Mouse (Mus musculus) mouse trophoblast stem cell (cell line): ENCODE data around the gene Prkaca.
"Not testable (repeated sequence)": the region's sequence is repeated elsewhere in the genome, so short reads cannot be mapped to it uniquely, and the experiment has no call there.

Experiments
- in situ Hi-C, 2 experiments: fragments of 300-500 bp; cut with MseI, MboI; formaldehyde crosslinking; loops; 2 replicates in 1 of 2; 3 replicates in 1 of 2; pipeline ENCODE4 v1.15.1; 2025

Gene Prkaca

DNA sequence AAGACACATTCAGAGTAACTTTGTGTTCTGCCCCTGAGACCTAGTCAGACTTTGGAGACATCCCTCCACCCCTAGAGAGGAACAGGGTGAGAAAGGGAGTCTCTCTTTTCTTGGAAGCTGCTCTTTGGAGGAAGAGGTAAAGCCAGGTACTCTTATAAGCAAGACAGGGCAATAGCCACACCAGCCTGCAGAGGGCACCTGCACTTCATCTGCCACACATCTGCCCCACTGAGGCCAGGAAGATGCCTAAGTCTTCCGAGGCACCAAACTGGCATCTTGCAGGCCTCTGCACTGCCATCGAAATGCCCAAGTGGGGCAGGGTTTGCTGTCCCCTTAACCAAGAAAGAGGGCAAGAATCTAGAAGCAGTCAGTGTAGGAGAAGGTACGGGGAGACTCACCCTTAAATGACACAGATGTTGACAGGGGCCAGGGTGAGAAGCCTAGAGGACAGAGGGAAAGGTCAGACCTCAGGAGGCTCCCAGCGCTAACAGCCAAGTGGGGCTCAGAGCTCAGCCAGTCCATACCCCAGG is 3.4 kb downstream of the Prkaca start:
- in situ Hi-C loops: no loop called here

DNA sequence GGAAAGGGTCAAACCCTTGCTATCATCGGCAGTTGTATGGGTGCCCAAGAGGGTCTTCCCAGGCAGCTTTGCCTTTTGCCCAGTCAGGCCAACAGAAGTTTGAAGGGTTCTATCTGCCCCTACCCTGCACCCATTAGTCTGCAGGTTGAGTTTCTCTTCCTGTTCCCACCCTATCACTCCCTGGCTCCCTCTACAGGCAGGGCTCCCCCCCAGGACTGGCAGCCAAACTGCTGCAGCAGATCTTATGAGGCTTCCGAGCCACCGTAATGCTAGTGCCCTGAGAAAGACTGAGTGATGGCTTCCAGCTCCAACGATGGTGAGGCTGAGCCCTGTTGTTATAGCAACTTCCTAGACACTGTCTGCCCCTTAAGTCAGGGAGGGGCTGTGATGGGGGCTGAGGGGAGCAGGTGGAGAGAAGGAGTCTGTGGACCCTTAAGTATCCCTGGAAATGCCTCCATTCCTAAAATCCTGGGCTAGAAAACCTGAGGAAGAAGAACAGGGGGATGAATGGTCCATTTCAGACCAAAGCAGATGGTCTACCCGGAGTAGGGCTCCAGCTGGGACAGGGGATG is 4.1 kb downstream of the Prkaca start:
- in situ Hi-C loops: no loop called here

DNA sequence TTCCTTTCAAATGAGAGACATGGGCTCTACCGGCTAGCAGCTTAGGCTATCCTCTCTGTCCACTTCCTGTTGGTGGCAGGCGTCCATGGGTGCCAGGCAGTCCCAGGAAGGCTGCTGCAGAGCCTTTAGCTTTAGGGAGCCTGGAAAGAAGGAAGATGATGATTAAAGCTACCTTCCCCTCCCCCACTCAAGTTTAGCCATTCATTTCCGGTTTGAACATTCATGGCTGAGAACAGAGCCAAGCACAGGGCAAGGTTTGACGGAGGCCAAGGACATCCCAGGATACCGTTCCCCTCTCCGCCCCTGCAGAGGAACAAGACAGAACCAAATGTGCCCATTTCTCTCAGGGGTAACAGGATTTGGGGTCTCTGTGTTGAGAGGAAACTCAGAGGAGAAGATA is 4.9 kb downstream of the Prkaca start:
- in situ Hi-C loops: no loop called here

DNA sequence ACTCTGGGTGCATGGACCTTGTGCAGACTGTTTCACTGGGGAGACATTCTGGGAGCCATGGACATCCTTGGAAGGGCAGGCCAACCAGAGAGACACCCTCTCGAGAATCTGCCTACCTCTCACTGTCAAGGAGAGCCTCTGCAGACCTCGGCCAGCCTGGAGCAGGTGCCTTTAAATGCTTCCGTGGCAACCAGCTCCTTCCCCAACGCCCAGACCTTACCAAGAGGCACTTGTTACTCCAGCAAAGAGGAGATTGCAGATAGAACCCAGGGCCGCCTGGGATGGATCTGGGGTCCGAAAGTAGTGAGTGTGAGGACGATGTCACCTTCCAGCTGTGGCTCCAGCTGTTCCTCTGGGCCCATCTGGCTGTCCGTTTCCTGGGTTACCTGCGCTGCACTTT is 5.4 kb downstream of the Prkaca start:
- in situ Hi-C loops: no loop called here

DNA sequence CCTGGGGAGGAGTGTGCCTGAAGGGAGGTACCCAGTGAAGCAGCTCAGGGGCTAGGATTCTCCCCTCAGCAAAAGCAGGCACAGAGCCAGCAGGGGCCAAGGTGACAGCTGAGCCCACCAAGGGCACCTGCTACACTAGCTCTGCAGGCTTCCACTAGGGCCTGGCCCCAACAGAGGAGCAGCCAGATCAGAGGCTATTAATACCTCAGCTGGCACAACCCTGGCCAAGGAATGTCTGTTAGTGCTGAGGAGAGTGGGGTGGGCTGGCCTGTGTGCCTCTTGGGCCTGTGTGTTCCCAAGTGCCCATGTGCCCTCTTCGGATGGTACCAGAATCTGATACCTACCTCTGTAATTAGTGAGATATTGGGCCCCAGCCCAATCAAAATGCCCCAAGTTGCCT is 7.5 kb downstream of the Prkaca start:
- in situ Hi-C loops: no loop called here

DNA sequence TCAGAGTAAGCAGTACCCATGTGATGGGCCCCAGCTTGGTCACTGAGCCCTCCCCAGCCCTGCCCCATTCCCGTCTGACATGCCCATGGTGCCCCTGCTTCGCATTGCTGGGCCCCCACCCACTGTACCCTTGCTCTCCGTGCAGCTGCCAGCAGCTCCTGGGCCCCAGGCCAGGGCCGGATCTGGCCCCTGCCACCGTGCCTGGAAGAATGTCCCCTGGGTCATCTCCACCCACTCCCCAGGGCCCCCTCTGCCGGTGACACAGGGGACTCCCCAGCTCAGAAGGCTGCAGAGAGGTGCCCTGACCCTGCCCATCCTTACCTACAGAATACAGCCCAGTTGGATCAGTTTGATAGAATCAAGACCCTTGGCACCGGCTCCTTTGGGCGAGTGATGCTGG is 8.1 kb downstream of the Prkaca start:
- in situ Hi-C loops: no loop called here

DNA sequence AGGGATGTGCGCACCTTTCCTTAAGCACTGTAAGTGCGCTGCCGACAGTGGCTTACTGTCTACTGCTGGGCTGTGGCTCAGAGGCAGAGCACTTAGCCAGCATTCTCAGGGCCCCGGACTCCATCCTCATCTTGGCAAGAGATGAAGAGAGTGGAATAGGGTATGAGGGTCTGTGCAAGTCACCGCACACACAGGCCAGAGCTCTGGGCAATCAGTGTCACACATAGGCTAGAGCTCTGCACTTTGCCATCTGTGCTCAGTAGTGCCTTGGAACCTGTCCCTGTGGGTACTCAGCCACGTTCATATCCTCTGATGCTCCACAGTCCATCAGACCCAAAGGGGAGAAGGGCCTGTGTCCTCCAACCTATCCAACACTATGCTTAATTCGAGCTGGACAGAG is 8.7 kb downstream of the Prkaca start:
- in situ Hi-C loops: no loop called here

DNA sequence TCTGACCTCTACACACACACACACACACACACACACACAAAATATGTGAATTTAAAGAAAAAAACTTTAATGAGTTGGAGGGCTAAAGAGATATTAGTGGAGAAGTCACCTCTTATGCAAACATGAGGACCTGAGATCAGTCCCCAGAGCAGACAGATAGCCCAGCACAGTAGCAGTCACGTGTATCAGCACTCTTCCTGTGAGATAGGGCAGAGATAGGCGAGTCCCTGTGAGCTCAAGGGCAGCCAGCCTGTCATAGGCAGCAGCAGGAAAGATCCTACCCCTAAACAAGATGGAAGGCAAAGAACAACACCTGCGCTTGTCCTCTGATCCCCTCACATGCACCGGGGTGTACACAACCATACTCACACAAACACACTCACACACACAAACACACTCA is 9.7 kb downstream of the Prkaca start:
- in situ Hi-C loops: no loop called here

DNA sequence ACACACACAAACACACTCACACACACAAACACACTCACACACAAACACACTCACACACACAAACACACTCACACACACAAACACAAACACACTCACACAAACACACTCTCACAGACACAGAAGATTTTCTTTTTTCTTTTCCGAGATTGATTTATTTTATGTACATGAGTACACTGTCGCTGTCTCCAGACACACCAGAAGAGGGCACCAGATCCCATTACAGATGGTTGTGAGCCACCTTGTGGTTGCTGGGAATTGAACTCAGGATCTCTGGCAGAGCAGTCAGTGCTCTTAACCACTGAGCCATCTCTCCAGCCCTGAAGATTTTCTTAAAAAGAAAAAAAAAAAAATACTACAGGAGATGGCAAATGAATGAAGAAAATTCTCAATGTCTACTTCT is 10.4 kb downstream of the Prkaca start:
- in situ Hi-C loops: not testable (repeated sequence)

DNA sequence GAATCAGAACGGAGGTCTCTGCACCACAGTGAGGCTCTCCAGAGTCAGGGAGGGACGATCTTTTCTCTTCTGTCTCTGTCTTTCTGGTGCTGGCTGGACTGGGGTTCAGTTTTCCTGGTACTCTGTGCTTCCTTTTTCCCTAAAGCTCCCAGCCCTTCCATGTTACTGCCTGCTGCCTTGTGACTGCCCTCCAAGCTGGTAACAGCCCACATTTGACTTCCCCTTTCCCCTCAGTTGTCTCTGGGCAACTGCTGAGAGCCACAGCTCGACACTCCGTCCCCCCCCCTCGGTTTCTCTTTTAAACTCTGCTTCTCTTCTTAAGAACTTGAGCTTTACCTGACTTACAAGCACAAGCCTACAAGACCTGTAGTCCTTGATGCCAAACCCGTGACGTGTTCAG is 16.4 kb downstream of the Prkaca start:
- in situ Hi-C loops: no loop called here

DNA sequence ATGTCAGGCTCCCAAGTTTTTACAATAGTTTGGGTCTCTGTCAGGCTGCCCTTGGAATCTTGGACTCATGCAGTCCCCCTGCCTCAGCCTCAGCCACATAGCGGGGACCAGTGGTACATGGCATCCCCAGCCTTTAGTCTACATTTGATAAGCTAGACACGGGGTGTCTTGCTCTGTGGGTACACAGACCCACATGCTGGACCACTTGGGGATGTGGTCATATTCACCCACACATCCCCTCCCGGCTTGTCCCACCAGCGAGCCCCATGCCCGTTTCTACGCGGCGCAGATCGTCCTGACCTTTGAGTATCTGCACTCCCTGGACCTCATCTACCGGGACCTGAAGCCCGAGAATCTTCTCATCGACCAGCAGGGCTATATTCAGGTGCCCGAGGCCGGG is 17.4 kb downstream of the Prkaca start:
- in situ Hi-C loops: no loop called here

DNA sequence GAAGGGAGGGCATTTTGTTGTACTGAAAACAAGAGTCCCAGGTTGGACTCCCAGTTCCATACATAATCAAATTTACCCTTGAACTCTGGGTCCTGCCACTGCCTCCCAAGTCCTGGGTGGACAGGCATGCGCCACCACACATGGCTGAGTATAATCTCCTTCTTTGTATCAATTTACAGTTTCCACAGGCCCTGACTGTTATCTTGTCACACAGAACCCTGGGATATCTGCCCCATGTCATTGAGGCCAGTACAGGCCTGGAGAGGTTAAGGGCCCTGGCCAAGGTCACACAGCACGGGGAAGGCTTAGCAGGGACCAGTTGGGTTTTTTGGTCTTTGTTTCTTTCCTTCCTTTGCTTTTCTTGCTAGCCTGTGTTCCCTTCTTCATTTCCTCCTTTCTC is 19.7 kb downstream of the Prkaca start:
- in situ Hi-C loops: no loop called here

DNA sequence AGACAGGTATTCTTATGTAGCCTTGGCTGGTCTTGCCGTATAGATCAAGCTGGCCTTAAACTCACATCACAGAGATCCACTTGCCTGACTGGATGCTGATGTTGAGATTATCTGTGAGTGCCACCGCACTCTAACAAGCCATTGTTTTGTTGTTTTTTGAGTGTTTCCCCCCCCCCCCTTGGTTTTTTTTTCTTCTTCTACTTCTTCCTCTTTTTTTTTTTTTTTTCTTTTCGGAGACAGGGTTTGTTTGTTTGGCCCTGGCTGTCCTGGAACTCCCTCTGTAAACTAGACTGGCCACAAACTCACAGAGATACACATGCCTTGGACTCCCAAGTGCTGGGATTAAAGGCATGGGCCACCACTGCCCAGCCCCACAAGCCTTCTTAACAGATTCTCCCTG is 21.2 kb downstream of the Prkaca start:
- in situ Hi-C loops: no loop called here

DNA sequence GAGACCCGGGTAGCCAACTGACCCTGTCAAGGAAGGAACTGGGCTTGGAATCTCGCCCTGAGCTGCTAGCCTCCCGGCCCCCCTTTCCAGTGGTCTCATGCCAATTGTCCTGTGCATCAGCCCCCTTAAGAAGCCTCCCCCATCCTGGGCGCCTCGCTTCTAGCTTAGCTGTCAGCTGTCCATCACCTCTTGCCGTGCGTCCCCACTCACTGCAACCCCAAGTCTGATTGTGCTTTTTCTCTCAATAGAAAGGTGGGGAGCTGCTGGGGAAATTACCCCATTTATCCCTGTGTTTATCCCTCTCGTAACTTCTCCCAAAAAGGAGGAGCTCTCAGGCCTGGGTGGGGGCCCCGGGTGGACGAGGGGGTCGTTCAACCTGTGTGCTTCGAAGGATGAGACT is 23.2 kb downstream of the Prkaca start:
- in situ Hi-C loops: no loop called here

DNA sequence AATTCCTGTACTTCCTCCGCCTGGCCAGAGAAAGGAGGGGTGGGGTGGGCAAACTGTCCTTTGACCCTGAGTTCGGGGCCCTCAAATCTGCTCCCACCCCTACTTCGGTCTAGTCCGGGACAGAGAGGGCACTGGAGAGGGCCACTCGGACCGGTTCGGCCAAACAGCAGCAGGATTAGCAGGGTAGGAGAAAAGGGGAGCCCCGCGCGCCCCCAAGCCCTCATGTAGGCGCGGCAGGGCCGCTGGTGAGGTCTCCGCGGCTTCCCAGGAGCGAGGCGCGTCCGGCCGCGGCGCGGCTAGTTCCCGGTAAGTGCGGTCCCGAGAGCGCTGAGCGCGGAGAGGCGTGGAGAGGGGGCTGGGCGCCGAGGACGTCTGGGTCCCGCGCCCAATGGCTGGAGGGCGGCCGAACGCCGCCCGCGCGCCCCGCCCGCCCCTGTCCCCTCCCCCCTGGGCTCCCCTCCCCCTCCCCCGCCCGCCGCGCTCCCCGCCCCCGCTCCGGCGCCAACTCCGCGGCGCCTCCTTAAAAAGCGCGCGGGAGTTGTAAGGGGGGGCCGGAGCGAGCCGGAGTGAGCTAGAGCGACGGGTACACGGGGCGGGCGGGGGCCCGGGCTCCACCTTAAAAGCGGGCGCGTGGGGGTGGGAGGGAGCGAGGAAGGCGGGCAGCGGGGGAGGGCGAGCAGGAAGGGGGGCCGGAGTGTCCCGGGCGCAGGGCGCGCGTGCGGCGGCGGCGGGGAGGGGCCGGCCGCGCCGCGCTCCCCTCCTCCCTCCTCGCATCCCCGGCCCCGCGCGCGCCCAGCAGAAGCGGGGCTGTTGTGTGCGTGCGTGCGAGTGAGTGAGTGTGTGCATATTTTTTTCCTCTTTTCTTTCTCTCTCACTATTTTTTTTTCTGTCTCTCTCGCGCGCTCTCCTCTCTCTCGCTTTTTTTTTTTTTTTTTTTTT is 24.0 kb downstream of the Prkaca start:
- in situ Hi-C loops: no loop called here

DNA sequence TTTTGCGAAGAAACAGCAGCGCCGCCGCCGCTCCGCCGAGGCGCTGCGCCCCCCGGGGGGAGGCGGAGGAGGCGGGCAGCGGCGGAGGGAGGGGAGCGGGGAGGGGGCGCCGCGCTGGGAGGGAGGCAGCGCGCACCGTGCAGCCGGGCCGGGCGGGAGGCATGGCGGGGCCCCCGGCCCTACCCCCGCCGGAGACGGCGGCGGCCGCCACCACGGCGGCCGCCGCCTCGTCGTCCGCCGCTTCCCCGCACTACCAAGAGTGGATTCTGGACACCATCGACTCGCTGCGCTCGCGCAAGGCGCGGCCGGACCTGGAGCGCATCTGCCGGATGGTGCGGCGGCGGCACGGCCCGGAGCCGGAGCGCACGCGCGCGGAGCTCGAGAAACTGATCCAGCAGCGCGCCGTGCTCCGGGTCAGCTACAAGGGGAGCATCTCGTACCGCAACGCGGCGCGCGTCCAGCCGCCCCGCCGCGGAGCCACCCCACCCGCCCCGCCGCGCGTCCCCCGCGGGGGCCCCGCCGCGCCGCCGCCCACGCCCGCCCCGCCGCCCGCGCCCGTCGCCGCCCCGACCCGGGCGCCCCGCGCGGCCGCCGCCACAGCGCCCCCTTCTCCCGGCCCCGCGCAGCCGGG is 24.8 kb downstream of the Prkaca start, which contains the start of gene Samd1:
TSS of gene Samd1 (plus strand) at position 162 of the 631 bp plus-strand sequence.
- in situ Hi-C loops: no loop called here

DNA sequence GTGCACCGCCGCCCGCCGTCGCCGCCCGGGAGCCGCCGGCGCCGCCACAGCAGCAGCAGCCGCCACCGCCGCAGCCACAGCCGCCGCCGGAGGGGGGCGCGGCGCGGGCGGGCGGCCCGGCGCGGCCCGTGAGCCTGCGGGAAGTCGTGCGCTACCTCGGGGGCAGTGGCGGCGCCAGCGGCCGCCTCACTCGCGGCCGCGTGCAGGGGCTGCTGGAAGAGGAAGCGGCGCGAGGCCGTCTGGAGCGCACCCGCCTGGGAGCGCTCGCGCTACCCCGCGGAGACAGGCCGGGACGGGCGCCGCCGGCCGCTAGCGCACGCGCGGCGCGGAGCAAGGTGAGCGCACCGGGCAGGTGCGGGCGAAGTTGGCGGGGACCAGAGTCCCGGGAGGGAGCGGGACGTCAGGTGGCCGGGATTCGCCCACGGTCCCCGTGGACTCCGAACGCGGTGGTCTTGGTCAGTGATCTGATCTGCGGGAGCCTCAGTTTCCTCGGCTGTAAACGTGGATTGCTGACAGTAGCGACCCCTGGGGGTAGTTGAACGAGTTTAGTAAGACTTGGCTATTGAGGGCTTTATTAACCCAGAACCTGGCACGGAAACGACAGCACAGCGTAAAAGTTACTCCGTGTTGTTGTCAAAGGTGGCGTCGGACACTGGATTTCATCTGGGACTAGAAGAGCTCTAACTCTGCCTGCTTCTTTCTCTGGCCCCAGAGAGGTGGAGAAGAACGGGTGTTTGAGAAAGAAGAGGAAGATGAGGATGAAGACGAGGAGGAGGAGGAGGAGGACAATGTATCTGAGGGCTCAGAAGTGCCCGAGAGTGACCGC is 25.7 kb downstream of the Prkaca start:
- in situ Hi-C loops: no loop called here

DNA sequence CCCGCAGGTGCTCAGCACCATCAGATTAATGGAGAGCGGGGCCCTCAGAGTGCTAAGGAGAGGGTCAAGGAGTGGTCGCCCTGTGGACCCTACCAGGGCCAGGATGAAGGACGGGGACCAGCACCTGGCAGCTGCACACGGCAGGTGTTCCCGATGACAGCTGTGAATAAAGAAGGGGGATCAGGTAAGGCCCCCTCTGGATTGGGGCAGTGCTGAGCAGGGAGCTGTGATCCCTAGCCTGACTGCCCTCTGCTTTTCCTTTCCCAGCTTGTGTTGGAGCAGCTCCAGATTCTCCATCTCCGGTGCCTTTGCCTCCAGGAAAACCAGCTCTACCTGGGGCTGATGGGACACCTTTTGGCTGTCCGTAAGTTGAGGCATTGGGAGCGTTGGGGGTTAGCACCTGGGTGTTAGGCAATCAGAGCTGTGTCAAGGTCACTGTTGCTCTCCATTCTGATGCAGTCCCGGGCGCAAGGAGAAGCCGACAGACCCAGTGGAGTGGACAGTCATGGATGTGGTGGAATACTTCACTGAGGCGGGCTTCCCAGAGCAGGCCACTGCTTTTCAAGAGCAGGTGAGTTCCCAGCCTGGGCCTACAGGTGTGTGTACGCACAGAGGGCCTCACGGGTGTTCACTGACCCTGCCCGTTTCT is 26.4 kb downstream of the Prkaca start:
- in situ Hi-C loops: no loop called here

DNA sequence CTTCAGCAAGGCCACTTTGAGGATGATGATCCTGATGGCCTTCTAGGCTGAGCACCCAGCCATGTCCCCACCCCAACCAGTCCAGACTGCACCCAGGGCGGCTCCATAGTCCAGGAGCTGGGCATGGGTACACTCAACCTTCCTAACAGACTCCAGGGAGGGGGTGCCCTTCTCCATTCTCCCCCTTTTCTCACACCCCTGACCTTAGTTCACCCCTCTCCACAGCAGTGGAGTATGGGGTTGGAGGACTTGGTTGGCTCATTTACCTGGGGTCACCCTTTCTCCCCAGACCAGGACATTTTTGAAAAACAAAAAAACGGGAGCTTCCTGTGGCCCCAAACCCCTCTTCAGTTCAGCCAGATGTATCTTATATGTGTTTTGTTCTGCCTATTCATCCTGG is 27.0 kb downstream of the Prkaca start:
- in situ Hi-C loops: no loop called here

DNA sequence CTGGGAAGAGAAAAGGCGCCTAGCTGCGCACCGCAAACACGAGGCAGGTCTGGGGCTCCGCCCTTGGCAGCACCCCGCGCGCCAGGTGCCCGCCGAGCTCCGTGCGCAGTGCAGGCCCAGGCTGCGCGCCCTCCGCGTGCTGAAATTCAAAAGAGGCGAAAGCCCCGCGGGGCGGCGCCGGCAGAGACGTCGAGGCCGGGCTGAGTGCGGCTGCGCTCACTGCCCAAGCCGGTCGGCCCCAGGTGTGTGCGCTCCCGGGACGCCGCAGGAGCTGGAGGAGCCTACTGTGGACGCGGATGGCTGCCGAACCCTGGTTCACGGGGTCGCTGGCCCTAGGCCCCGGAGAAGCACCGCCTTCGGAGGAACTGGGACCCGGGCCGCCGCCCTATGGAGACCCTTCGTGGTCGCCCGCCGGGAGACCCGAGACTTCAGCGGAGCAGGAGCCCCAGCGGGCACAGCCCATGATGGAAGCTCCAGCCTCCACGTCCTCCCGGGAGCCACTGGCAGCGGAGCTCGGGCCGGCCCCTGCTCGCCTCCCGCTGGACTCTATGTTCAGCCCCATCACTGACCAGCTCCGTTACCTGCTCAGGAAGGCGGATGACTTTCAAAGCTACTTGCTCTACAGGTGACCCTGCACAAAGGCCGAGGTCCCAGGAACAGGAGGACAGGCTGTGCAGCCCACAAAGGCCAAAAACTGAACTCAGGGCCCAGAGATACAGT is 28.6 kb downstream of the Prkaca start, which contains the start of gene 1700067K01Rik:
TSS of gene 1700067K01Rik (plus strand) at position 222 of the 720 bp plus-strand sequence.
- in situ Hi-C loops: no loop called here
